Comparison of ENCODE assay signal across 9 mouse cellular contexts in genomic region chr1:135770896-135771572, GRCm38 (mm10). TPM values are rescaled to one million over a fixed set of nuclear protein-coding genes. Genes with fewer than 3 reads are reported as not detected.
A peak's percentile ranks its signal among the peaks of the same experiment; 100 is the strongest.
DNase-seq lines count a peak whose midpoint lies in the region; ATAC-seq and TF ChIP-seq lines count a peak whose summit lies in the region.
"Had no signal": no experiment of that assay in that cellular context is flagged by ENCODE, and none has a peak within 500 bp of the region (broad histone marks: within the 10 kb centered on the region; RNA-seq: fewer than 3 reads in every experiment).

No protein-coding gene starts in this region.

- peaks cover 34% of the 10 kb centered on the region for H3K4me1 ChIP-seq in kidney, postnatal 0 days (replicated peaks; ENCODE audit: insufficient read depth, low read length)
- peaks cover 43% of the 10 kb centered on the region for H3K4me1 ChIP-seq in heart, embryonic 16.5 days (ENCODE audit: control insufficient read depth, insufficient read depth, low read length)
- peaks cover 9% of the 10 kb centered on the region for H3K4me1 ChIP-seq in thymus, adult 2 months (replicated peaks; ENCODE audit: control insufficient read depth, insufficient read depth, low read length)

- TF ChIP-seq CTCF in kidney, postnatal 0 days (IDR thresholded peaks at IDR 0.05; ENCODE audit: low read depth), result no peak
- TF ChIP-seq CTCF in brain, embryonic 14.5 days (IDR thresholded peaks at IDR 0.05; ENCODE audit: borderline replicate concordance, extremely low read depth, insufficient read depth, insufficient read length), result no peak
- no peak for TF ChIP-seq CTCF in thymus, adult 2 months (IDR thresholded peaks at IDR 0.05; ENCODE audit: borderline replicate concordance, control insufficient read depth, extremely low read depth, insufficient read depth, low read length, poor library complexity)

- no peaks in the 10 kb centered on the region for H3K9me3 ChIP-seq in kidney, postnatal 0 days (replicated peaks; ENCODE audit: low read length)
- no peaks in the 10 kb centered on the region for H3K9me3 ChIP-seq in heart, embryonic 16.5 days (replicated peaks; ENCODE audit: control insufficient read depth, low read length)

- DNase-seq in kidney, postnatal 0 days (ENCODE audit: low spot score), result peak; percentile 59
- no peak for DNase-seq in kidney, postnatal 14 days
- peak; percentile 42 for DNase-seq in brain, embryonic 14.5 days (ENCODE audit: low read depth)
- DNase-seq in thymus, adult 2 months, result no peak
- DNase-seq in right cerebral cortex, postnatal 4 days, result no peak

- ATAC-seq in kidney, postnatal 0 days (replicated peaks; ENCODE audit: low FRiP score, low read depth), result peak; percentile 23; the same call in 1 of the 2 replicates
- ATAC-seq in heart, embryonic 16.5 days (replicated peaks; ENCODE audit: extremely low read depth, insufficient read depth, low FRiP score), result peak; percentile 33
- ATAC-seq in megakaryocyte, adult 5-6 weeks (ENCODE audit: poor library complexity, severe bottlenecking), result 0 out of 2 replicates have a peak, but pooled peaks have one; percentile 39
- ATAC-seq in monocyte, adult 5-6 weeks (replicated peaks; ENCODE audit: insufficient number of reproducible peaks, low FRiP score, low TSS enrichment, poor library complexity, severe bottlenecking), result no peak

- H3K27me3 ChIP-seq in kidney, postnatal 0 days (ENCODE audit: insufficient read depth, low read length), result no peaks in the 10 kb centered on the region
- H3K27me3 ChIP-seq in heart, embryonic 16.5 days (ENCODE audit: control insufficient read depth, insufficient read depth, low read length), result no peaks in the 10 kb centered on the region
- H3K27me3 ChIP-seq in thymus, adult 2 months (ENCODE audit: control insufficient read depth, insufficient read depth, low read length), result no peaks in the 10 kb centered on the region

- peak overlapping the region; percentile 25; the same call in 1 of the 2 replicates for H3K27ac ChIP-seq in kidney, postnatal 0 days
- H3K27ac ChIP-seq in heart, embryonic 16.5 days (ENCODE audit: low read length), result peak overlapping the region; percentile 54
- no peak overlapping the region for H3K27ac ChIP-seq in thymus, adult 2 months (ENCODE audit: control insufficient read depth, insufficient read depth, low read length)

- no peak overlapping the region; the same call in 1 of the 2 replicates for H3K4me2 ChIP-seq in kidney, postnatal 0 days (ENCODE audit: low read length)
- no peak overlapping the region for H3K4me2 ChIP-seq in heart, embryonic 16.5 days (ENCODE audit: low read depth, low read length)

- peaks cover 6% of the 10 kb centered on the region; the same call in 1 of the 2 replicates for H3K36me3 ChIP-seq in kidney, postnatal 0 days (ENCODE audit: insufficient read depth, low read length)
- peaks cover 16% of the 10 kb centered on the region for H3K36me3 ChIP-seq in heart, embryonic 16.5 days (ENCODE audit: control insufficient read depth, insufficient read depth)
- H3K36me3 ChIP-seq in thymus, adult 2 months (ENCODE audit: control insufficient read depth, insufficient read depth, low read length), result no peaks in the 10 kb centered on the region

- WGBS in kidney, postnatal 0 days, result 41% methylated on average over 12 of the region's 12 CpGs
- 29% methylated on average over 12 of the region's 12 CpGs for WGBS in heart, embryonic 16.5 days
- WGBS in thymus, adult 2 months, result 84% methylated on average over 12 of the region's 12 CpGs

- TF ChIP-seq POLR2A in brain, embryonic 14.5 days (IDR thresholded peaks at IDR 0.05; ENCODE audit: borderline replicate concordance, extremely low read depth, insufficient read depth, insufficient read length, poor library complexity, severe bottlenecking), result no peak
- no peak for TF ChIP-seq POLR2A in thymus, adult 2 months (IDR thresholded peaks at IDR 0.05; ENCODE audit: control insufficient read depth, extremely low read depth, insufficient read depth, low read length, poor library complexity)

- no peak overlapping the region for H3K9ac ChIP-seq in kidney, postnatal 0 days (ENCODE audit: low read depth, low read length)
- H3K9ac ChIP-seq in heart, embryonic 16.5 days (ENCODE audit: low read length), result peak overlapping the region; percentile 34; the same call in 1 of the 2 replicates

- no peak overlapping the region for H3K4me3 ChIP-seq in kidney, postnatal 0 days (replicated peaks; ENCODE audit: low read depth, low read length)
- H3K4me3 ChIP-seq in heart, embryonic 16.5 days (ENCODE audit: low read length), result no peak overlapping the region
- H3K4me3 ChIP-seq in thymus, adult 2 months (ENCODE audit: control insufficient read depth, insufficient read depth, low read length), result no peak overlapping the region
- H3K4me3 ChIP-seq: erythroblast, embryonic 14.5 days had no signal

RNA-seq across cellular contexts. Expression of gene Phlda3, which starts 5.1 kb away (rescaled TPM):
- 76.4 and 78.4 TPM in 2 replicates for polyA plus RNA-seq in kidney, postnatal 0 days (2015; fragmentation: Nextera tagmentation; extraction: Ambion mirVana)
- polyA plus RNA-seq in brain, embryonic 14.5 days (2012; rRNA removed), result 18.6 and 20.1 TPM in 2 replicates
- 77.1 and 80.4 TPM in 2 replicates for polyA plus RNA-seq in heart, embryonic 16.5 days (2015; fragmentation: Nextera tagmentation; extraction: Ambion mirVana)
- 0.75 TPM in 1 of 2 replicates, not detected in the other for total RNA-seq in megakaryocyte, adult 5-6 weeks (2015)
- total RNA-seq in megakaryocyte, adult 5-6 weeks (2017), result 0.22 and 1.2 TPM in 2 replicates
- 0.39 to 7.4 TPM (median 1.4 TPM) in 3 replicates for total RNA-seq in monocyte, adult 5-6 weeks (2017)
- polyA plus RNA-seq in thymus, adult 2 months (2012; rRNA removed), result 62.1 and 67.6 TPM in 2 replicates

RNA-seq across cellular contexts. Expression of gene Tnni1, which starts 8.2 kb away (rescaled TPM):
- polyA plus RNA-seq in kidney, postnatal 0 days (2015; fragmentation: Nextera tagmentation; extraction: Ambion mirVana), result 7.9 and 8.9 TPM in 2 replicates
- polyA plus RNA-seq in brain, embryonic 14.5 days (2012; rRNA removed), result 2.6 and 3.1 TPM in 2 replicates
- polyA plus RNA-seq in heart, embryonic 16.5 days (2015; fragmentation: Nextera tagmentation; extraction: Ambion mirVana), result 4,265 and 4,826 TPM in 2 replicates
- total RNA-seq in megakaryocyte, adult 5-6 weeks (2015), result 0.36 and 0.45 TPM in 2 replicates
- not detected in 2 replicates for total RNA-seq in megakaryocyte, adult 5-6 weeks (2017)
- total RNA-seq in monocyte, adult 5-6 weeks (2017), result 0.97 to 3.4 TPM in 2 of 3 replicates, not detected in the other
- 2.1 and 2.2 TPM in 2 replicates for polyA plus RNA-seq in thymus, adult 2 months (2012; rRNA removed)
- polyA plus RNA-seq: erythroblast, embryonic 14.5 days had no signal

RNA-seq across cellular contexts. Expression of gene Lad1, which starts 47.4 kb away (rescaled TPM):
- 28.4 and 33.2 TPM in 2 replicates for polyA plus RNA-seq in kidney, postnatal 0 days (2015; fragmentation: Nextera tagmentation; extraction: Ambion mirVana)
- 0.81 and 0.93 TPM in 2 replicates for polyA plus RNA-seq in brain, embryonic 14.5 days (2012; rRNA removed)
- polyA plus RNA-seq in heart, embryonic 16.5 days (2015; fragmentation: Nextera tagmentation; extraction: Ambion mirVana), result 5.9 TPM in 2 replicates
- total RNA-seq in megakaryocyte, adult 5-6 weeks (2015), result not detected in 2 replicates
- total RNA-seq in megakaryocyte, adult 5-6 weeks (2017), result not detected in 2 replicates
- 0.29 TPM in 1 of 3 replicates, not detected in the others for total RNA-seq in monocyte, adult 5-6 weeks (2017)
- 36.0 and 38.7 TPM in 2 replicates for polyA plus RNA-seq in thymus, adult 2 months (2012; rRNA removed)
- polyA plus RNA-seq: erythroblast, embryonic 14.5 days had no signal

RNA-seq across cellular contexts. Expression of gene Csrp1, which starts 51.2 kb away (rescaled TPM):
- polyA plus RNA-seq in kidney, postnatal 0 days (2015; fragmentation: Nextera tagmentation; extraction: Ambion mirVana), result 189 and 190 TPM in 2 replicates
- polyA plus RNA-seq in brain, embryonic 14.5 days (2012; rRNA removed), result 28.4 and 29.1 TPM in 2 replicates
- 160 and 174 TPM in 2 replicates for polyA plus RNA-seq in heart, embryonic 16.5 days (2015; fragmentation: Nextera tagmentation; extraction: Ambion mirVana)
- 86.2 and 87.6 TPM in 2 replicates for total RNA-seq in megakaryocyte, adult 5-6 weeks (2015)
- total RNA-seq in megakaryocyte, adult 5-6 weeks (2017), result 99.9 and 100 TPM in 2 replicates
- 25.1 to 38.6 TPM (median 32.4 TPM) in 3 replicates for total RNA-seq in monocyte, adult 5-6 weeks (2017)
- polyA plus RNA-seq in thymus, adult 2 months (2012; rRNA removed), result 333 and 390 TPM in 2 replicates

Comparison
In these comparisons a context has a peak if more than half of its experiments do, and no peak if none do; other contexts are left out.
1. DNase-seq: peak in kidney, postnatal 0 days (single experiment) and brain, embryonic 14.5 days (single experiment); none in kidney, postnatal 14 days (single experiment), thymus, adult 2 months (single experiment) and right cerebral cortex, postnatal 4 days (single experiment).
2. RNA of gene Tnni1, which starts 8.2 kb away (polyA plus RNA-seq): 4,265 to 4,826 TPM in heart, embryonic 16.5 days; 7.9 to 8.9 TPM in kidney, postnatal 0 days, 2.6 to 3.1 TPM in brain, embryonic 14.5 days and 2.1 to 2.2 TPM in thymus, adult 2 months; every median in the first group is over 100 times any median in the second.